Mouse (Mus musculus): ENCODE measurements around the gene Ccdc191.

- TF ChIP-seq GATA1 (IDR thresholded peaks at IDR 0.05; ENCODE audit: low read length) (no peak), TAL1 (IDR thresholded peaks at IDR 0.05; ENCODE audit: low read length) (no peak)
Observed at GRCm38 (mm10) chr16:43930577-43930976, 41.0 kb downstream of the Ccdc191 start.
